Mouse (Mus musculus): ENCODE measurements around the gene Ppp2ca. TPM values are rescaled to one million over a fixed set of nuclear protein-coding genes. Genes with fewer than 3 reads are reported as not detected.
A peak's percentile ranks its signal among the peaks of the same experiment; 100 is the strongest.
"Not testable (repeated sequence)": the region's sequence is repeated elsewhere in the genome, so short reads cannot be mapped to it uniquely, and the experiment has no call there.

Gene Ppp2ca
- total RNA-seq, 2 experiments from 2014 or later: 110 to 112 TPM

DNA sequence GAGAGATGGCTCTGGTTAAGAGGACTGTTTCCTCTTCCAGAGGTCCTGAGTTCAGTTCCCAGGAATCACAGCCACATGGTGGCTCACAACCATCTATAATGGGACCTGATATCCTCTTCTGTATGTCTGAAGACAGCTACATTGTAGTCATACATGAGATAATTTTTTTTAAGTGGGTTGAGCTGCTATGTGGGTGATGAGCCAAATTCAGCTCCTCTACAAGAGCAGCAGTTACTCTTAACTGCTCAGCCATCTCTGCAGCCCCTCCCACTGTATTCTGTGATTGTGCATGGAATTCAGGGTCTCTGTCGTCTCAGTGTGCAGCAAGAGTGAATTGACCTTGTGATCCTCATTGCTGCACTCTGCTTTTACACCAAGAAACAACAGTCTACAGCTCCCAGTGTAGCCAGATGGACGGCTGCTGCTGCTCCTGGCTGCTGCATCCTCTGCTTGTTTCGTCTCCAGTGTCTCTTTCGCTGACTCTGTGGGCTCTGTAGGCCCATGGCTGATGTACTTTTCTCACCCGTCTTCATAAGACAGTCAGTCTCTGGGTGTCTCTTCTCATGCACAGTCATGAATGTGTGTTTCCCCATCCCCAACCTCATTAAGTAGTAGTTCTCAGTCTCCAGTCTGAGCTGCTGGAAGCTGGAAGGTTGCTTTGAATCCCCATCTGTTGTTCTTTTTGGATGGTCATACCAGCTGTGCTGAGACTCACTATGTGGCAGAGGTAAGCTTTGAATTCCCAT lies 30.0 kb downstream of the Ppp2ca start:
- Histone ChIP-seq H3K27ac (peak overlapping the region; percentile 39), H3K4me3 (no peak overlapping the region)
- no peak for TF ChIP-seq CTCF (conservative IDR thresholded peaks at IDR 0.05)
- DNase-seq (ENCODE audit: low spot score in 2 of 2): peak in 1 of 2 experiments; percentile 6

DNA sequence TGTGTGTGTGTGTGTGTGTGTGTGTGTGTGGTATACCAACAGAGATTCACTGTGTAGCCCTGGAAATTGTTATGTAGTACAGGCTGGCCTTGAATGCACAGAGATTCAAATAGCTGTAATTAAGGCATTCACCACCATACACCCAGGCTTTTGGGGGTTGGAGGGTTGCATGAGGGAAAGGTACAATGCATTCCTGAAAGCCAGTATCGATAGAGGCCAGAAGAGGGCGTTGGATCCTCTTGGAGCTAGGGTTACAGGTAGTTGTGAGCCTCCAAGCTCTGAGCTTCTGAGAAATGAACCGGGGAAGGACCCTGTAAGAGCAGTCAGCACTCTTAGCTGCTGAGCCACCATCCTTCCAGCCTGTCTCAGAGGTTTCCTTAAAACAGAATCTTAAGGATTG lies 30.7 kb downstream of the Ppp2ca start:
- H3K4me3 ChIP-seq: no peak overlapping the region
- peak; percentile 62 for TF ChIP-seq CTCF (conservative IDR thresholded peaks at IDR 0.05)
- H3K27ac ChIP-seq: peak overlapping the region; percentile 78
- no peak for DNase-seq (ENCODE audit: low spot score in 2 of 2)

DNA sequence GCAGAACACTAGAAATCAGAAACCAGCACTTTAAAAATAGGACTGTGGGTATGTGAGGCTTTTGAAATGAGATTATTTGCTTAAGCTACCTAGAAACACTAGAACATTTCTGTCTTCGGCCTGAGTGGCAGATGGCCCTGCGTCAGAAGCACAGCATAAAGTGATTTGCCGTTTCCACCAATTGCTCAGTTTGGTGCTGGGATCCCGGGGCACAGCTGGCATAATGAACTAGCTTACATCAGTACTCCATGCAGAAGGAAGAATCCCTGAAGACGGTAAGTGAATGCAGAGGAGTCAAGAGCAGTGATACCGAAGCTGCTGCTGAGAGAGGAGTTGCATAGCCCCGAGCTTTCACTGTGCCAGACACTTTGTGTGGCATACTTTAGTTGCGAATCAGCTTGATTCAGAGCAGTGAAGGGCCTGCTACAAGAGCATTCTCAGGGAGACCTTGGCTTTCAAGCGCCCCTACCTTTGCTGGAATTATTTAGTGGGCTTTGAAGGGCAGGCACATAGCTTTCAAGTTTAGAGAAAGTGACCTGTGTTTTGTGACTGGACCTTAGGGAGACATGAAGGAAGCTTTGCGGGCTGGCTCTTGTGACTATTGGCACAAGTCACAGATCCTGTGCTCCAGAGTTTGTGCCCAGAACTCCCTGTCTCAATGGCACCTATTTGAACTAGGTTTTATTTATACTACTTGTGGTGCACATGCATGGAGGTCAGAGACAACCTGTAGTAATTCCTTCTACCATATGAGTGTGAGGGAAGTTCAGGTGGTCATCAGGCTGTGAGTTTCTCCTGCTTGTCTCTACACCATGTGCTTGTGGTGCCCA lies 31.4 kb downstream of the Ppp2ca start:
- H3K27ac ChIP-seq: peak overlapping the region; percentile 78
- DNase-seq (ENCODE audit: low spot score in 2 of 2): peak; percentile 48 to 57
- no peak overlapping the region for H3K4me3 ChIP-seq
- no peak for TF ChIP-seq CTCF (conservative IDR thresholded peaks at IDR 0.05)

DNA sequence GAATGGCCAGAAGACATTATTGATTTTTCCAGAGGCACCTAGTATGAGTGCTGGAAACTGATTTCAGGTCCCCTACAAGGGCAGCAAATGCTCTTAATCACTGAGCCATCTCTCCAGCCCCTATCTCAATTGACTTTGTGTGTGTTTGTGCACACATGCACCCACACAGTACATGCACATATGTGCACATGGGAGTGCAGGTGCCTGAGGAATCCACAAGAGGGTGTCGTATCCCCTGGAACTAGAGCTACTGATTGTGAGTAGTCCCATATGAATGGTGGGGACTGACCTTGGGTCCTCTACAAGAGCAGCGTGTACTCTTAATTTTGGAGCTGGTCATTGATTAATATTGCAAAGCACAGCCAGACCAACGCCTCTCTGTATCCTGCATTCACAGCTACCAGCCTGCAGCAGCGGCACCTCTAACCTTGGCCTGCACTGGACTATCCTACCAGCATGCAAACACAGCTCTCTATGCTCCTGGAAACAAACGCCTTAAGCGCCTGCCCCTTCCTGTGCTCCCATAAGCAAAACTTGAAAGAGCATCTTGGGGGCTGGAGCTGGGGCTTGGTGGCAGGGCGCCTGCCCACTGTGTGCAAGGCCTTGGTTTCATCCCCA lies 32.1 kb downstream of the Ppp2ca start:
- peak; percentile 54 for TF ChIP-seq CTCF (conservative IDR thresholded peaks at IDR 0.05)
- DNase-seq (ENCODE audit: low spot score in 2 of 2): no peak
- Histone ChIP-seq H3K27ac (peak overlapping the region; percentile 78; the same call in 1 of the 2 replicates), H3K4me3 (no peak overlapping the region)

DNA sequence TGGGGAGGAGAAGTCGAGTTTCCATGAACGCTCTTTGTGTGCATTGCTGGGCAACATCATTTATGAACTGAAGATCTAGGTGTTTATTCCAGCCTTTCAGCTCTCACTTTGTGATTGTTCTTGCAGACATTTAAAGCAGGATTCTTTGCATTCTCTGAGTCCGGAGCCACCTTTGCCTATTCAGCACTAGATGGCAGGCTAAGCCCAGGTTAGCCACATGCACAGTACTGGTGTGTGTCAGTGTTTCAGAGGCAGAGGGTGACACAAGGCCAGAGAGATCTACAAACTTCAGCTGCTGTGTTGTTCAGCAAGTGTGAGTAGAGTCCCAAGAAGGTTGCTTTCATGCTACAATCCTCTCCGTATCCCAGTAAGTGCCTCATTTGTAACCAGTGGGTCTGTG lies 45.2 kb downstream of the Ppp2ca start:
- TF ChIP-seq CTCF (conservative IDR thresholded peaks at IDR 0.05): peak; percentile 81
- peak; percentile 57 to 59 for DNase-seq (ENCODE audit: low spot score in 2 of 2)

DNA sequence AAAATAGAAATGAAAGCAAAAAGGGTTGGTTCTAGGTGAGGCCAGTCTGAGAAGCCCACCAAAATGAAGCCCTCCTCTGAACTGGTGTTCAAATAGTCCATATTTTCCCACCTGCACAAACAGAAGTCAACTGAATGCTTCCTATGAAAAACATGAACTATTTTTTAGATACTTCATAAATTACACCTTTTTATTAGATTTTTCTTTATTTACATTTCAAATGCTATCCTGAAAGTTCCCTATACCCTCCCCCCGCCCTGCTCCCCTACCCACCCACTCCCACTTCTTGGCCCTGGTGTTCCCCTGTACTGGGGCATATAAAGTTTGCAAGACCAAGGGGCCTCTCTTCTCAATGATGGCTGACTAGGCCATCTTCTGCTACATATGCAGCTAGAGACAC lies 46.9 kb downstream of the Ppp2ca start, which contains the start of gene Olfr1373:
Gene Olfr1373 (minus strand): TSS at position 101 of the 400 bp plus-strand sequence.
- not testable (repeated sequence) for DNase-seq (ENCODE audit: low spot score in 2 of 2); H3K4me3 ChIP-seq; H3K27ac ChIP-seq

More for the DNA sequence above, 45.2 kb downstream of the Ppp2ca start:
- H3K4me3 ChIP-seq, H3K27ac ChIP-seq: not testable (repeated sequence)

DNA sequence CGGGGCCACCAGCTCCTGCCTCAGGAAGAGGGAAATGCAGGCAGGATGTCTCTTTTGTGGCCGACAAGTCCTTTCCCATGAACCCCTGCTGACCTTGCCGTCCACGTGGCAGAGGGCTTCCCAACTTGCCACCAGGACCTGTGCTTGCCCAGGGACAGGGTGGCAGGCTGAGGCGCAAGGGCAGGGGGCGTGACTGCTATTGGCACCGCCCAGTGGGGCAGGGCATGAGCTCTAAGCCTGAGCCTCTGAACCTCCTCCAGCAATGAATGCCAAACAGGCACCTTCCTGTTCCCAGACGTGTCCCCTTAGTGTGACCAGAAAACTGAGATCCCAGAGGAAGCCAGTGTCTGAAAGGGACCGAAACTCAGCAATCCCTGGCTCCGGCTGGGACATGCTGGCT lies 65.4 kb downstream of the Ppp2ca start:
- H3K4me3 ChIP-seq: no peak overlapping the region
- H3K27ac ChIP-seq: no peak overlapping the region
- no peak for DNase-seq (ENCODE audit: low spot score in 2 of 2)
- TF ChIP-seq CTCF (conservative IDR thresholded peaks at IDR 0.05): no peak

DNA sequence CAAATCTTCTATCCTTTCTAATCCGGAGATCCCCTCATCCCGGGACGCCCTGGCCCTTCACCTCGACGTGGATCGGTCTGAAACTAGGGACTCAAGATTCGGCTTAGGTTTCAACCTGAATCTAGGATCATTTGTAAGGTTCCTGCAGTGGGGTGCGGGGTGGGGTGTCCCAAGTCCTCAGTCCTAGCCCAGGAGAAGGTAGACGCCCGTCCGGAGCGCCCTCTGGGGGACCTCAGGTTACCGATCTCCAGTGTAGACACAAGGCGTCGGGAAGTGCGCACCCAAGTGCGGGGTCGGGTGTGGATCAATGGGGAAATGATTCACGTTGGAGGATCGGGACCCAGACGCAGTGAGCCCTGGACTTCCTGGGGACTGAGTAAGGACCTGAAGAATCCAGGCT lies 68.6 kb downstream of the Ppp2ca start:
- no peak overlapping the region for H3K4me3 ChIP-seq
- no peak for DNase-seq (ENCODE audit: low spot score in 2 of 2)
- TF ChIP-seq CTCF (conservative IDR thresholded peaks at IDR 0.05): peak; percentile 23
- H3K27ac ChIP-seq: no peak overlapping the region

DNA sequence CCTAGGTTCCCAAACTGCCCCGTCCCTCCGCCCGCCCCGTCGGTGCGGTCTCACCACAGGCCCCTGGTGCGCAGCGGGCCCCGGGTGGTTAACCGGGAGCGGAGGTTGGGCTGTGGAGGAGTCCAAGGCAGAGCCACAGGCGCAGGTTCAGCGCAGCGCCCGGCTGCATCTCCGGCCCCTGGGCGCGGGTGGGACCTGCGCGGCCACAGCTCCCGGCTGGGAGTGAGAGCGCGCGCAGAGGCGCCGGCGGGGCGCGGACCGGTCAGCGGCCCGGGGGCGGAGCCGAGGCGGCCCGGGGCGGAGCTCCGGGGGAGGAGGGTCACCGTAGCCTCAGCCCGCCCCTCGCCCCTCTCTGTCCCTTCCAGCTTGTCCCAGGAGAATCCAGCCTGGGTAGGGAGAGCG lies 69.4 kb downstream of the Ppp2ca start:
- H3K4me3 ChIP-seq: peak overlapping the region; percentile 43
- not testable (repeated sequence) for H3K27ac ChIP-seq; DNase-seq (ENCODE audit: low spot score in 2 of 2)

DNA sequence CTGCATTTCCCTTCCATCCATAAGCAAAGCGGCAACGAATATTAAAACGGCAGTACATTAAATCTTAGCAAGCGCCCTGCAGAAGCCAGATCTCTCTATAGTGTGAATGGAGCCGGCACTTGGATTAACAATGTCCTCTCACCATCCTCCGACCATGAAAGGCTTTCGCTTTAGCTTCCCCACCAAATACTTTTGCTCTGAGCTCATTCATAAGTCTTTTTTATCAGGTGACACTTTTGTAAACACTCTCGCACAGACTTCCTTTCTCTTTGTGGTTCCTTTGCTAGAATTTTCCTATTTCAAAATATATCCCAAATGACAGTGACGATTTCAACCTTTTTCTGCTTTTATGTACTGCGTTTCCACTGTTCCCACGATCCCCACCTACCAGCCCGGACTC lies 70.0 kb downstream of the Ppp2ca start:
- H3K27ac ChIP-seq: no peak overlapping the region
- peak overlapping the region; percentile 41; the same call in 1 of the 2 replicates for H3K4me3 ChIP-seq
- DNase-seq (ENCODE audit: low spot score in 2 of 2): no peak
- TF ChIP-seq CTCF (conservative IDR thresholded peaks at IDR 0.05): no peak

Small RNA genes lying within 50 kb of the gene (microRNA-seq; reads per million reads assigned to microRNA genes)
- 0 to 0.37 reads per million in 2 experiments for gene Gm24157
- 13.3 to 20.1 reads per million in 2 experiments for gene Mir3061

Other genes with a start within 250 kb of the Ppp2ca start
- gene Jade2, start 241.0 kb upstream of the Ppp2ca start, total RNA-seq (2021): 10 to 100 TPM; 39.2 to 42.1 TPM
- gene Cdkn2aipnl, start 131.0 kb upstream of the Ppp2ca start, total RNA-seq (2021): 10 to 100 TPM; 34.2 to 37.6 TPM
- gene Ube2b, start 97.9 kb upstream of the Ppp2ca start, total RNA-seq (2021): 100 to 1,000 TPM; 182 to 191 TPM
- gene Cdkl3, start 94.5 kb upstream of the Ppp2ca start, total RNA-seq (2021): 10 to 100 TPM; 13.6 to 13.7 TPM
- gene Olfr1373, start 46.8 kb downstream of the Ppp2ca start, total RNA-seq (2021): not detected
- gene Olfr1371, start 115.3 kb downstream of the Ppp2ca start, total RNA-seq (2021): not detected
- gene Skp1a, start 133.3 kb downstream of the Ppp2ca start, total RNA-seq (2021): 100 to 1,000 TPM; 456 to 474 TPM
- 1 to 10 TPM; 2.9 TPM for gene Tcf7, start 184.3 kb downstream of the Ppp2ca start, total RNA-seq (2021)

All from layer of hippocampus, adult 2 months (tissue).